Mouse (Mus musculus): ENCODE measurements around the gene Tmem131l.

The Tmem131l gene

DNA sequence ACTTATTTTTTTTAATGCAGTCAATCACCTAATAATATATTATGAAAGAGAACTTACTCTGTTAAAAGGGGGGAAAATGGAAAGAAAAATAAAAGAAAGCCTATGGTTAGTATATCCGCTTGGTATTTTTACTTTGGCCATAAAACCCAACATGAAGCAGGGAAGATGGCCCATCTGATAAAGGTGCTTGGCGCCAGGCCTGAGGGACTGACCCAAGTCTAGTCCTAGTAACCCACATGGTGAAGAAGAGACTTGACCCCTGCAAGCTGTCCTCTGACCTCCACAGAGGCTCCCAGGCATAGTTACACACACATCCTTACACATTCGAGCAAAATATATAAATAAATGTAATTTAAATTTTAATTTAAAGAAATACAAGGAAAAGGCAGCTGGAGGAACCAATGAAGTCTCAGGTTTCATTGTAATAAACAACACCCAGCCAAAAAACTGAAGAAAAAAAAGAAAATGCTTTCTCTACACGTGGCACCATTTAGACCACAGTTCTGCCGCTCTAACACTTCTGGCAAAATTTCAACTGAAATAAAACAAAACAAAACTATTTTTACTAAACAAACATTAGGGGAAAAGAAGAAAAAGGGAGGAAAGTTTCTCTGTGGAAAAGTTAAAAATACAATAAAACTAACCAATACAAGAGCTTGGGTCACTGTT lies 28.8 kb downstream of the Tmem131l start:
- no peak for DNase-seq (ENCODE audit: low read depth)

DNA sequence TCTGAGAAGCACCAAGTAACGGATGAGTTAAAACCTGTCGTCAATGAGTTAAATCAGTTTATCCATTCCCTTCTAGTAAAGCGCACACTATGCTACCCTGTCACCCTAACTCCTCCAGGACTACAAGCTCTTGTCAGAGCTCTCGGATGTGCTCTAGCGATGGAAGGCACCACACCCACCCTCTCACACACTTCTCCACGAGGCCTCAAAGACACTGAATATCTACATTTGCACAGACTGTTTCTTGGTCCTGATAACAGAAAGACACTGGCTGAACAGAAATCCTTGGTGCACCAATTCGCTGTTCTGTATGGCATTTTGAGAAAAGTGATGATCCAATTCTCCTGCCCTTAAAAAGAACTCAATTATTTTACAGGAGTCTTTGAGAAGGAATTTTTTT lies 34.0 kb downstream of the Tmem131l start:
- DNase-seq (ENCODE audit: low read depth), result no peak

DNA sequence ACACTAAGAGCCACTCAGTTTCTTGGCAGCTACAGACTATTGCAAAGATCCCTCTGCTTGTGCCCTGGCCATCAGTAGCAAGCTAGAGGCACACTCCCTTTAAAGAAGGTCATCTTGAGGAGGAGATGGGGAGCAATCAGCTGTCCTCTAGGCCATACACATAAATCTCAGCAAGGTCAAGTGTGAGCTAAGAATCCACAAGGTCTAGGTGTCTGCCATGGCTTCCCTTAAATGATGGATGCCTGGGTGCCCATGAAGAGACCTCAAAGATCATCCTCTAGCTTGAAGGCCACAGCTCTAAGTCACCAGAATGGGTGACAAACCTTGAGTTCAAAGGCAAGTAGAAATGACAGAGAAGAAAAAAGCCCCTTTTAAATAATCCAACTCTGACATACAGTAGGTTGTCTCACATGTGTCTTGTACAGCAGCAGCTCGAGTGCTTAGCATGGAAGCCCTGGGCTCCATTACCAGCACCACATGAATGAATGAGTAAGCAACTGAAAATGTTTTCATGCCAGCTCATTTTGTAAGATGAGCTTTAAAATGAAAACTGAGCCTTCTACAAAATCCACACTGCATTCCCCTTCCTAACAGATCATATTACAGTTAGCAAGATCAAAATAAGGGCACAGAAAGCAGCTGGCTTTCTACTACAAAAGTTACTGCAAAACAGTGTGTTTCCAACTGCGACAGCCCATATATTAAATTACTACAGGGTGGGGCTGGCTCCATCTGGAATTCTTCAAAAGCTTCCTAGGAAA lies 35.5 kb downstream of the Tmem131l start:
- DNase-seq (ENCODE audit: low read depth), result no peak

DNA sequence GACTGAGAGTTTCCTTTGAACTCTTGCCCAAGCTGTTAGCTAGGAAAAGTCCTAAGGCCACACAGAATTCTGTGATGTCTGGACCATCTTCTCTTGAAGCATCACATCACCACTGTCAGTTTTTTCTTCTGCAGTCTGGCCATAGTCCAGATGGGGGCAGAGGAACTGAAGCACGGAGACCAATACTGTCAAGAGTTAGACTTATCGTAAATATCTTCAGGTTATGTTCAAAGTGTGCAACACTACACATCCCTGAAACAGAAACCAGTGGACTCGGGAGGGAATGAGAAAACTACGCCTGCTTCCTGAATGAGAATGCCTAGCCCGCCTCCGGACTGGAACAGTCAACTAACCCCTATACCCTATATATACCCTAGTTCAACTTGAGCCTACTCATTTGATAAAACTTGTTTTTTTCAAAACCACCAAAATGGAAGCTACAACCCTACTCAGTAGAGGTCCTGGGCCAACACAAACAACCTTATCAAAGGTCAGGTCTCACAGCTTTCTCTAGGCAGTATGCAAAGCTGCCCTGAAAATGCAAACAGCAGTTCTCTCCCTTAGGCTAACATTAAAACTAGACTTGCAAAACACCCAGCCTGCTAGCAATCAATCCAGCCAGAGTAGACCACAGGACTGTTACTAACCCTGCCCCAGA lies 37.4 kb downstream of the Tmem131l start:
- no peak for DNase-seq (ENCODE audit: low read depth)

DNA sequence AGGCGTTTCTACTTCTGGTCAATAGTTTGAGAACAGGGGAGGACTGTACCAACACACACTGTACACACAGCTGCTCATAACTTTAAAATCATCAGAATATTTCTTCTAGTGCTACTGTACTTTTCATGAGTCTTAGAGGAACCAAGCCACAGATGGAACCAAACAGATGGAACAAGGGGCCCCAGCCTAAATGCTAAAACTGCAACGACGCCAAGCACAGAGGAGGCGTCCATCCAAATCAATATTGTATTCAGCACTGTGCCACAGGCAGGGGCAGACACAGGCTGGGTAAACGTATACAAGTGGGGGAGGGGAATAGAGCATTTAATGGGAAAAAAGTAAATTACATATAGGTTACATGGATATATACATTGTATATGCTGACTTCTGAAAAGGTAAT lies 42.4 kb downstream of the Tmem131l start:
- no peak for DNase-seq (ENCODE audit: low read depth)

DNA sequence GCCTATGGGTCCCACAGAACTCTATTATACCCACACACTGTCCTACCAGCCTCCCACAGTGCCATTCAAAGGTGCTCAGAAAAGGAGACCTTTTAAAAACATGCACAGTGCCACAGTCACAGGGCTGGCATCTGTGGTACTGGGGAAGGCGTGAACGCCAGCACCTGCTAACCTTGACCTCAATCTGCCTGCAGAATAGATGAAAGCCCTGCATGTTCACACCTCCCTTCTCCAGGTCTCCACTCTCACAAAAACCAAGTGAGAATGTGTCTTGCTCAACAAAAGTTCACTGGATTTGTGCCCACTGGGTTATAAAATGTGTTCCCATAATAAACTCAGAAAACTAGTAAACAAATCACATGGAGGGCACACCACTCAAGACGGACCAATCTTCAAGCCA lies 42.9 kb downstream of the Tmem131l start:
- no peak for DNase-seq (ENCODE audit: low read depth)

DNA sequence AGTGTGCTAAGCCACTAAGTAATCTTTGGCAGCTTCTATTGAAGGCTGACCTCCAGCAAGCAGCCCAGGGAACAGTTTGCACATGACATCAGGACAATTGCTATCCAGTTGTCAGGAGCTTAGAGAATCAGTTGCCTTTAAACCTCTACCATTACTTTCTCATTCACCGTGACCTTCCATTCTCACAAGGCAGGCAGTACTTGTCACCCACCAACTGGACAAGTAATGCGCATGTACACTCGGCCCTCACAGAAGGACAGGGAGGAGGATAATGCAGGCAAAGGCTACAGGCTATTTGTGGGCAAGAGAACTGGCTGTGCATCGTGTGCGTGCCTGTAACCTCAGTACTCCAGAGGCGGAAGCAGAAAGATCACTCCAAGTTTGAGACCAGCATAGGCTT lies 43.9 kb downstream of the Tmem131l start:
- no peak for DNase-seq (ENCODE audit: low read depth)

DNA sequence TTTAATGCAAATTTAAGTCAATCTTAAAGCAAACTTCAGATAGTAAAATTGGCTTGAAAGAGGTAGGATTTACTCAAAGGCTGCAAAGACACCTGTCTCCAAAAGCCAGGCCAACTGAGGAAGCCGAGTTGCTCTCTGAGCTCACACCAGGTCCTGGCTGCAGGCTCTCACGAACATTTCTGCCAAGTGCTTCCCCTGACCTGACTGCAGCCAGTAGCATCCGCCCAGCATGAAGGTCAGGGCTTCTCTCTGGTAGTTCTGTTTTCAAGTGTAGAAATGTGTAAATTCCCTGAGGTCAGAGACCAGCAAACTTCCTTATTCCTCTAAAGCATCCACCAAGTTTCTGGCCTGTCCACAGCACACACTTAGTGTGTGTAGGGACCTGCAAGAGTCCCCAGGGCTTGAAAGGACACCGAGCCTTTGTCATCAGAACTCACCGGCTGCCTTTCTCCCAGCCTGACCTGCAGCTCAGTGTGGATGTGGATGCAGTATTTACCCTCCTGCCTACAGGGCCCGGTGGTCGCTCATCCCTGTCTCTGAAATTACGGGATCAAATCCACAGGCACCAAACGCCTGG lies 44.6 kb downstream of the Tmem131l start:
- no peak for DNase-seq (ENCODE audit: low read depth)

DNA sequence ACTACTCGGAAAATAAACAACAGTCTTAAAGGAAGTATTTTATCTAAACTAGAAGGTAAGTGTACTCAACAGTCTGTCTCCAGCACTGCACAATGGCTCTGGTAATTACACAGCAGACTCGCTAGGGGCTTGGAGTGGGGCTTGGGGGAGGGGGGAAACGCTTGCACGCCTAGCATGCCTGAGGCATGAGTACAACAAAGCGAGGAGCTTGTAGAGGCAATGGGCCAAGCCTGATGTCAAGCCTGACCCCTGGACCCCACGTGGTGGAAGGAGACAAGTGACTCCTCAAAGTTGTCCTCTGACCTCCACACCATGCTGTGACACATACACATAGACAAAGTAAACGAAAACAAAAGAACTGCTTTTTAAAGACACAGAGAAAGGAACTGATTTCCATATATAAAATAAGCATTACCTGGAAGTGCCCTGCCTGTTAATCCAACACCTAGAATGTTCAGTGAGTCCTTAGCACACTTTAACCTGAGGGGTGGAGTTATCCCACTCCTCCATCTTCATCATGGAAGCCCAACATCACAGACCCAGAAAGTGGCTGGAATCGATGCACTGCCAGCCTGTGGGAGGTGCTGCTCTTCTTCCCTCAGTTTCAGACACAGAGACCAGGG lies 45.6 kb downstream of the Tmem131l start:
- no peak for DNase-seq (ENCODE audit: low read depth)

DNA sequence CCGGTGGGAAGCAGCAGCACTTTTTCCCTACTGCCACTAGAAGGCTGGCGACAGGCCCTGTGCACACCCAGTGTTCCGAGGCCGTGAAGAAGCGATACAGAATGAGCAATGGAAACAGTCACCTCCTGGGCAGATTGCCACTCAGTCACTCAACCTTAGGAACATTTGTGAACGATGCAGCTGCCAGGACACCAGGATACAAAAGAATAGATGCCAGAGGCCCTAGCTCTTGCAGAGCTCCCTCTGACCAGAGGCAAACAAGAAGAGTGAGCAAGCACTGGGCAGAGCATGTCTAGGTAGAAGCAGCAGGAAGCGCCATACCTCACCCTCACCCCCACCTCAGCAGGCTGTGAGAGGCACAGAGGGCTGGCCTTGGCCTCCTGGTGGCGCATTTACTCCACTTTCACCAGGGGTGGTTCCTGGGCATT lies 46.9 kb downstream of the Tmem131l start:
- DNase-seq (ENCODE audit: low read depth), result no peak

DNA sequence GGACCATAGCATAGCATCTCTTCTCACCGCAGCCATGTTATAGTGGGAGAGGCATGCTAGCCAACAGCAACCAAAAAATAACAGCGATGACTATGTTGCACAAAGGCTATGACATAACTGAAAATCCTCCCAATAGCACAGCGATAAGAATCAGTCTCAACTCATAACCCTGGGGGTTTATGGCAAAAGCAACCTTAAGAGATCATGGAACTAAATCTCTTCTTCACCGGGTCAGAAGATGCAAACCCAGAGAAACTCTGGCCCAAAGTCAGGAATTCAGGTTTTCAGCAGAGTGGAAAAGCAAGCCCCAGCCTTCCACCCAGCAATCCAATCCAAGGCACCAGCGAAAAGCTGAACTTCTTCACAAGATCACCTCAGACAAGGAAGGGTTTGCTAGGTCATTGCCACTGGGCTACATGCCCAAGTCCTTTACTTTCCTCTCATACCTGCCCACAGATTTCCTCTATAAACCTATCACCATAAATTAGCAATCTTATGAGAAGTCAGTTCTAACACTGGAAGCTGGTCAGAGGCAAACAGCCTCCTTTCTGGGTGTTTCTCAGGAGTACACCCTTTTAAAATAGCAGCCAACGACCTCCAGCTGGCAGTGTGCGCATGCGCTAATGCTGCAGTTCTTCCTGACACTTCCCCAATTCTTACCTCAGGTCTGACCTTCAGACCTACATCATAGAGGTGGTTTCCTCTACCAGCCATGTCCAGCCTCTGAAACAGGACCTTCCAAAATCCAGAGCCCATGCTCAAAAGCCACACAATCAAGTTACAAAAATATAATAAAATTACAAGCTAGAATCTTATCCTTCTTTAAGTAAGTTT lies 48.1 kb downstream of the Tmem131l start:
- DNase-seq (ENCODE audit: low read depth), result no peak

DNA sequence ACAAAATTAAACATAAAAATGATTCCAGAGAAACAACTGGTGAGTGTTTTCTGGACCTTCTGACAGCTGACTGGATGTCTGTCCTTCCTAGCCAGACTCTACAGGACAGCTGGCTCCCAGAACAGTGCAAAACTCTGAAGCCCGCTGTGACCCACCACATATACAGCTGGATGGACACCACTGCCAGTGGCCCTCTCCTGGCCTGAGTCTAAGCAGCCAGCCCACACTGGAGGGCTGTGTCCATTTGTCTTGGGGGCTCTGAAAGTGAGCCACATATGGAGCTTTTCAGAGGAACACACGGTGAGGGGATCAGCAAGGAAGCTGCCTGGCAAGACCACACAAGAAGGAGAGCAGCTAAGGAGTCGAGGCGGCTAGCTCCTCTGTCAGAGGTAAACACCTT lies 51.8 kb downstream of the Tmem131l start:
- DNase-seq (ENCODE audit: low read depth), result no peak

DNA sequence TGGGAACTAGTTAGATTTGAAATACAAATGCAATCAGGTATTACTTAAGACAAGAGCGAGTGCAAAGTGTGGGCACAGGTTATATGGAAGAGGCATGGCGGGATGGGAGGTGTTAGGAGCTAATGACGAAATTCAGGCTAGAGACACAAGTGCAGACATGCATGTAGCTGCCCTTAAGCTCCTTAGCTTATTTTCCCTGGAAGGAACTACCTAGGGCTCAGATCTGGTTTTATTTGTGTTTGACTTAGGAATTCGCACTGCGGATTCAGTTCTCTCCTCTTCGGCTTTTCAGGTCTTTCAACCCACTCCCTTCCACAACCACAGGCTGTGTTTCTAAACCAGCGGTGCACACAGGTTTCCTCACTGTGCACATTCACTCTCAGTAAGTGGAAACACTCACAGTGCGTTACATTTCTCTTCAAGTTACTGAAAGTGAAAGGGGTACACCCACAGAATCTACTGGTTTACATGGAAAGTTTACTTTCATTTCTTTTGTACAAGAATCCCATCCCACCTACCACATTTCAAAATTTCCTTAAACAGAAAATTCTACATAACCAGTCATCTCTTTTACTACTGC lies 52.4 kb downstream of the Tmem131l start:
- DNase-seq (ENCODE audit: low read depth), result no peak

DNA sequence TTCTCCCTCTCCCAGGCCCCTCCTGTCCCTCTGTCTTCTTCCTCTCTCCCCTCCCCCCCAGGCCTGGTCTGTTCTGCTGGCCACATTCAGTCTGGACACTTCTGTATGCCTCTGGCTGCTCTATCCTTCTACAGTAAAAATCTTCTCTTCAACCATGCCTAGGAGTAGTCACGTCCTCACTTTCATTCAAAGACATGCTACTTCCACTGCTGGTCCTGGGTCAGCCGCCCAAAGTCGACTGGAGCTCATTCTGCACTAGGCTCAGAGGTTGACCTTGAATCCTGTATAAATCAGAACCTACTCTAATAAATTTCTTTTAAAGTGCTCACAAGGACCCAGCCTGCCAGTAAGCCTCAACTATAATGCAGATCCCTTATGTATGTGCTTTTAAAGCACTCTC lies 53.2 kb downstream of the Tmem131l start:
- DNase-seq (ENCODE audit: low read depth), result no peak

DNA sequence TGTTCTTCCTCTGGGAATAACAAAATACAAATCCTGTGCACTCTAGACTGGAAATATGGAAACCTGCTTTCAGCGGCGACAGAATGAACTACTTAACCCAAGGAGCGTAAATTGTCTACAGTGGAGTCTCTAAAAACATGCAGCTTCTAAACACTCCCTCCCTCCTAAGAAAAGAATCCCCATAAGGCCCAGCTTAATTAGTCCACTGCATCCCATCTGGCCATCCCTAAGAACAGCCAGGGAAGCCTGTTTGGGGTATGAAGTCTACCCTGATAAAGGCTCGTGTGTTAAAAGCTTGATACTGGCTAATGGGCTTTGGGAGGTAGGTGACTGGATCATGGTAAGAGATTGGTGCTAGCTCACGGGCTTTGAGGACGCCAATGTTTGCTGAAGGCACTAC lies 54.5 kb downstream of the Tmem131l start:
- no peak for DNase-seq (ENCODE audit: low read depth)

DNA sequence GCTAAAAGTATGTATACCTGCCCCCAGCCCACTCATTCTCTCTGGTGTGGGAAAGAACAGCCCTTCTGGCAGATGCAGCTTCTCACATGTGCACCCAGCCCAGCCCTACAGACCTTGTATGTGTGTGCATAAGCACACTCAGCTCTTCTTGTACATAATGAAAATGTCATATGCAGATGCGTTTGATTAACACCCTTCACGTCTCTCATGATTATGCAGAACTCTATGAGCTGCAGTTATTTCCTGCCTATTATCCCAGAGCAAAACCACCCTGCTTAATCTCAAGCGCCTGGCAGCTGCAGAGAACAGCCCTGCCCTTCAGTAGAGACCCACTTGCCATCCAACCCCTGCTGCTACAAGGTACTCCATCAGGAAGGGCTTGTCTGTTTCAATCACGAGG lies 55.6 kb downstream of the Tmem131l start:
- DNase-seq (ENCODE audit: low read depth), result no peak

DNA sequence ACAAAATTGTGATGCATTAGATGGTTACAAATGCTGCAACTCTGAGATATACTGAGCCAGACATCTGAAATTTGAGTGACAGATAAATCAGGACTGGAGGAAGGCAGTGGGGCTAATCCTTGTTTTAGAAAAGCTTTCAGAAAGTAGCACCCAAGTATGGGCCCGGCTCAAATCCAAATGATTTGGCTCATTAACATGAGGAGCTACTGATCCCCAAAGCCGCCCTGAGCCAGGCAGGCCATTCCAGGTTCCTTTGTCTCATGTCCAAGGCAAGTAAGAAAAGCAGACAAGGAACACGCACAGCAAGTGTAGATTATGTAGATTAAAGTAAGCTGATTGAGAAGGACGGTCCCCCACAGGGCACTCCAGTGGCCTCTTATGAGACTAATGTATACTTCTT lies 57.2 kb downstream of the Tmem131l start:
- no peak for DNase-seq (ENCODE audit: low read depth)

DNA sequence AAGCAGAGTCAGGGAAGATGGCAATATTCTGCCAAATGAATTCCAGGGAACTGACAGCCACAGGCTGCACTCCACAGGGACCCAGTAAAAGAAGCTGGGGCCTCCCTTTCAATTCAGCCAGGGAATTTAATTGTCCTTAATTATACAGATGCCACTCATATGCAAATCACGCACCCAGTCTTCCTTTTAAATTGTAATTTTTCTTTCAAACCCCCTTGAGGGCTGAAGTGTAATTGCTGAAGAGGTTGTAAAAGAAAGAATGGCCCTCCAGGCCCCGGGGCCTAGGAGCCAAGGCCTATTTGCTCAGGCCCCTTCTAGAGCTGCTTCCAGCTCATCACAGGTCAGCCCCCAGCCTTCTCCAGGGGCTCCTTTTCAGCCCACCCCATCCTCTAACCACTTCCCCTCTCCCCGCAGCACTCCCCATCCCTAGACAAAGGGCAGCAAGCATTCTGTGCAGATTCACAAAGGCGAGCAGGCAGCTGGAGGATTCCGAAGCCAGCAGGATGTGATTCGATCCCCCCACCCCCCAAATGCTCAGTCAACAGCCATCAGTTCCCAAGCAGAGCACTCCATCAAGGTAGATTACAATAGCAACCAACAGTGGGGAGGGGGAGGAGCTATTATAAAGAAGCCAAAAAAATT lies 59.6 kb downstream of the Tmem131l start:
- DNase-seq (ENCODE audit: low read depth), result no peak

DNA sequence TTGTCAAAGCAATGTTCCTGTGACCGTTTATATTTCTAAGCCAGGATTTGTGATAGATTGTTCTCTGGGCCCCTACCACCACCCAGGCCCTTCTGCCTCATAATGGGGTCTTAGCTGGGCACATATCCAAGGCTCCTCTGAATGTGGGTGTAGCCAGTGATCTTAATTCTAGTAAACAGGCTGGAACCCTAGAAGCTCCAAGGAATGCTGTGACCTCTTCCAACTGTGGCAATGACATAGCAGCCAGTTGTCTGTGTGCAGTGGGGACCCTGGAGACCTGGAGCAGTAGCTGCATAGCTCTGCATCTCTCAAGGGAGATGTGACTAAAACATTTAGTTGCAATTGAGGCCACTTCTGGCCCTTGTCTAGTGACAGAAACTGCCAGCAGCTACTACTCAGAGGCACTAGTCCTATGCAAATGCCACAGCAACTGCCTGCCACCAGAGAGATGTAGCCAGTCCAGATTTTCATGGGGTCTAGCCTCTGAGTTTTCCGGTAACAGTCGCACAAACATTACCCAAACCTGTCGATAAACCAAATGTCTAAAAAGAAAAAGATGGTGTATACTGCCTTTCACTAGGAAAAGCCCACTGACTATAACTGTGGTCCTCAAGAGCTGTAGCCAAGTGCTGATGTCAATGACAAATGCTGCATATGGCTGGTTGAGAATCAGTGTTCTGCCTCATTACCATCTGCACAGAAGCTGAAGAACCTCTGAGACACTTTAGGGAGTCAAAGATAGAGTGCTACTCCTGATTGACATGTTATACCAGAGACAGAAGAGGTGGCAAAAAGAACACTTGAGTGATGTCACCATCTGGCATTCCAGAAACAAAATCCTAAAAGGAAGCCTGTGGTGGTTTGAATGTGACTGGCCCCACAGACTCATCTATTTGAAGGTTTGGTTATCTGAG lies 61.2 kb downstream of the Tmem131l start:
- no peak for DNase-seq (ENCODE audit: low read depth)

DNA sequence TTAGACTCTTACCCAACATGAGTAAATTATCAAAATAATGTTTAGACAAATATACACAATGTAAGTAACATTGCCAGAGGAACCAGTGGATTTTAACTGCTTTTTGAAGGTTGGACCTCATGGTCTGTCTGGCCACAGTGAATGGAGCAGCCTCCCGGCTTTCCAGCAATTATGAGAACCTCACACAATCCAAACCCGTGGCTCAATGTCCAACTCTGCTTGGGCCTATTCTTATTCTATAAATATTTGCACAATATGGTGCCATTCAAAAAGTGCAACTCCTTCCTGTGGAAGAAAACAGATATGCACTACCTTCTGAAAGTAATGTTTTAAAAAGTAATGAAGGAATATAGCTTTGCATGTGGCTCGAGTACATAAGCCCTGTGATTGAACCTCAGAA lies 62.2 kb downstream of the Tmem131l start:
- DNase-seq (ENCODE audit: low read depth), result no peak
